In the genomic region with DNA sequence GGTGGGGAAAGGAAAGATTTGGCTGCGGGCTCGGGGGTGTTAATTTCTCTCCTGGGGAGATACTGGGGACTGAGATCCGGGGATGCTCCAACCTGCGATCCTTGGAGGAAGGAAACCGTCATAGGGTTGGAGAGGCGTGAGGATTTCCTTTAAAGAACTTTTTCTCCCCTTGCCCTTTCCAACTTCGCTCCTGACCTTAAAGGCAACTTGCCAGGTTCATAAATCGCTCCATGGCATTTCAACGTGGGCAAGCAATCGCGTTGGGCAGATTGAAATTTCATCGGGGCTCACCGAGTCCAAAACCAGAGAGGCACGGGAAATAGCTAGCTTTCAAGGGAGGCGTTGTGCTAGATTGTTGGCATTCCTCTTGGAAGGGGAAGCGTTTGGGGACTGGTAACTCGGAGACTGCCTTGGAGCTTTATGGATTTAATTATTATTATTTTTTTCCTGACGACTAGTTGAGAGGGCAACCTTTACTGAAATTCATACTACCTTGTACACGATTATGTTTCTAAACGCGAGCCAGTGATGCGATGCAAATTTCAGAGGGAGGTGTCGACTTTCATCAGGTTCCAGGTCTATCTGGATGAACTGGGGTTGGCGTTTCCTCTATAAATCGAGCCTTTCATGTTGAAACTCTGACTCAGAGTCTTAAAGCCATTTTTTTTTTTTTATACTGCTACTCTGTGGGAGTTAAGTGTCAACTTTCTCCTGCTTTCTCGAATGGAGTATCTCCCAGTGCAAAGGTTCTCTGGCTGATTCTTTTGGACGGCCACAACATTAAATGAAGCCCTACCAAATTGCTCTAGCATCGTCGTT, we compare ENCODE assay signal across 8 mouse cellular contexts. TPM values are rescaled to one million over a fixed set of nuclear protein-coding genes. Genes with fewer than 3 reads are reported as not detected.
DNase-seq lines count a peak whose midpoint lies in the region; ATAC-seq and TF ChIP-seq lines count a peak whose summit lies in the region.

No protein-coding gene starts in this region.

- no peaks in the 10 kb centered on the region for H3K27me3 ChIP-seq in heart, embryonic 12.5 days (replicated peaks)
- H3K27me3 ChIP-seq in MEL (ENCODE audit: control insufficient read depth in 1 of 2, insufficient read depth in 2 of 2, low read length in 2 of 2) = no peaks in the 10 kb centered on the region
- no peaks in the 10 kb centered on the region for H3K27me3 ChIP-seq in embryonic facial prominence, embryonic 15.5 days
- H3K27me3 ChIP-seq in intestine, embryonic 15.5 days (replicated peaks) = no peaks in the 10 kb centered on the region

- no peaks in the 10 kb centered on the region for H3K36me3 ChIP-seq in heart, embryonic 12.5 days
- peaks cover 2 to 36% of the 10 kb centered on the region in 2 experiments; a peak in 3 of 4 replicates for H3K36me3 ChIP-seq in MEL (ENCODE audit: control insufficient read depth in 1 of 2, insufficient read depth in 2 of 2, low read length in 2 of 2)
- no peaks in the 10 kb centered on the region for H3K36me3 ChIP-seq in embryonic facial prominence, embryonic 15.5 days
- H3K36me3 ChIP-seq in intestine, embryonic 15.5 days = no peaks in the 10 kb centered on the region

- WGBS in heart, embryonic 12.5 days = 2% methylated on average over 29 of the region's 29 CpGs
- WGBS in embryonic facial prominence, embryonic 15.5 days = under 1% methylated on average over 29 of the region's 29 CpGs
- WGBS in intestine, embryonic 15.5 days = under 1% methylated on average over 29 of the region's 29 CpGs

- peak overlapping the region; percentile 85 for H3K4me2 ChIP-seq in heart, embryonic 12.5 days
- H3K4me2 ChIP-seq in embryonic facial prominence, embryonic 15.5 days (replicated peaks) = peak overlapping the region; percentile 81
- H3K4me2 ChIP-seq in intestine, embryonic 15.5 days (replicated peaks) = peak overlapping the region; percentile 90

- no peak for TF ChIP-seq POLR2A in MEL (IDR thresholded peaks at IDR 0.05; ENCODE audit: control insufficient read depth in 1 of 2, insufficient read depth in 1 of 2, low read depth in 1 of 2, low read length in 2 of 2, poor library complexity in 1 of 2)

- H3K9ac ChIP-seq in heart, embryonic 12.5 days = peak overlapping the region; percentile 95
- H3K9ac ChIP-seq in MEL (ENCODE audit: control insufficient read depth, low read depth, low read length, poor library complexity, severe bottlenecking) = peak overlapping the region; percentile 92
- H3K9ac ChIP-seq in embryonic facial prominence, embryonic 15.5 days = peak overlapping the region; percentile 79
- H3K9ac ChIP-seq in intestine, embryonic 15.5 days = peak overlapping the region; percentile 93

- no peaks in the 10 kb centered on the region for H3K9me3 ChIP-seq in heart, embryonic 12.5 days (replicated peaks)
- H3K9me3 ChIP-seq in MEL (replicated peaks; ENCODE audit: insufficient read depth, low read length) = no peaks in the 10 kb centered on the region
- H3K9me3 ChIP-seq in embryonic facial prominence, embryonic 15.5 days (replicated peaks) = no peaks in the 10 kb centered on the region
- H3K9me3 ChIP-seq in intestine, embryonic 15.5 days = no peaks in the 10 kb centered on the region

- ATAC-seq in heart, embryonic 12.5 days (ENCODE audit: insufficient number of reproducible peaks, low FRiP score) = no peak
- ATAC-seq in embryonic facial prominence, embryonic 15.5 days (ENCODE audit: insufficient number of reproducible peaks, low FRiP score, low TSS enrichment, low read depth) = no peak
- no peak for ATAC-seq in intestine, embryonic 15.5 days
- ATAC-seq in frontal cortex, adult (ENCODE audit: low TSS enrichment) = no peak
- no peak for ATAC-seq in megakaryocyte-erythroid progenitor cell, adult 5-6 weeks (replicated peaks; ENCODE audit: low FRiP score, low TSS enrichment, poor library complexity, severe bottlenecking)

- H3K4me1 ChIP-seq in heart, embryonic 12.5 days (replicated peaks) = peaks cover 47% of the 10 kb centered on the region
- peaks cover 18 to 40% of the 10 kb centered on the region in 2 experiments for H3K4me1 ChIP-seq in MEL (ENCODE audit: control insufficient read depth in 1 of 2, insufficient read depth in 2 of 2, low read length in 2 of 2)
- H3K4me1 ChIP-seq in embryonic facial prominence, embryonic 15.5 days = peaks cover 21% of the 10 kb centered on the region
- peaks cover 19% of the 10 kb centered on the region for H3K4me1 ChIP-seq in intestine, embryonic 15.5 days (replicated peaks)

- DNase-seq in heart, postnatal 4 days = no peak
- DNase-seq in MEL (ENCODE audit: low read depth, low spot score) = peak; percentile 70
- DNase-seq in lung, postnatal 14 days = peak; percentile 28

- H3K79me2 ChIP-seq in MEL (ENCODE audit: control insufficient read depth, insufficient read depth, low read length, poor library complexity) = peaks cover 35% of the 10 kb centered on the region

- no peak for TF ChIP-seq RAD21 in MEL (IDR thresholded peaks at IDR 0.05; ENCODE audit: low read depth, low read length)

- TF ChIP-seq CTCF in MEL (IDR thresholded peaks at IDR 0.05 in 2 of 3, conservative IDR thresholded peaks at IDR 0.05 in 1 of 3; ENCODE audit: control insufficient read depth in 1 of 3, insufficient read depth in 1 of 3, low read depth in 2 of 3, low read length in 3 of 3, poor library complexity in 1 of 3, severe bottlenecking in 1 of 3) = no peak

- 0 out of 4 replicates have a peak, but pooled peaks of 1 of the 2 experiments have one; percentile 12 for TF ChIP-seq EP300 in MEL (IDR thresholded peaks at IDR 0.05; ENCODE audit: low read depth in 1 of 2, low read length in 2 of 2)

- peak overlapping the region; percentile 95 for H3K4me3 ChIP-seq in heart, embryonic 12.5 days
- H3K4me3 ChIP-seq in MEL (ENCODE audit: control insufficient read depth in 1 of 2, insufficient read depth in 1 of 2, low read depth in 2 of 2, low read length in 2 of 2) = peak overlapping the region; percentile 74 to 95
- H3K4me3 ChIP-seq in embryonic facial prominence, embryonic 15.5 days (replicated peaks) = peak overlapping the region; percentile 80
- H3K4me3 ChIP-seq in intestine, embryonic 15.5 days (replicated peaks) = peak overlapping the region; percentile 93

- H3K27ac ChIP-seq in heart, embryonic 12.5 days (ENCODE audit: poor library complexity, severe bottlenecking) = peak overlapping the region; percentile 95
- peak overlapping the region; percentile 70 for H3K27ac ChIP-seq in MEL (ENCODE audit: control insufficient read depth, low read depth, low read length)
- peak overlapping the region; percentile 93 for H3K27ac ChIP-seq in embryonic facial prominence, embryonic 15.5 days (replicated peaks)
- H3K27ac ChIP-seq in intestine, embryonic 15.5 days = peak overlapping the region; percentile 95

TF ChIP-seq in MEL, 35 proteins besides CTCF, POLR2A, EP300 and RAD21:
- TF ChIP-seq ZNF384 (IDR thresholded peaks at IDR 0.05; ENCODE audit: low read depth, low read length) = peak; percentile 47; the same call in 1 of the 2 replicates
- TF ChIP-seq CHD1 (IDR thresholded peaks at IDR 0.05; ENCODE audit: low read depth, low read length) = 0 out of 2 replicates have a peak, but pooled peaks have one; percentile 34
- TF ChIP-seq KAT2A (conservative IDR thresholded peaks at IDR 0.05; ENCODE audit: low read depth, low read length) = no peak
- TF ChIP-seq TBP (IDR thresholded peaks at IDR 0.05; ENCODE audit: low read depth, low read length) = peak; percentile 63; the same call in 1 of the 2 replicates
- no peak; the same call in 1 of the 2 replicates for TF ChIP-seq MXI1 (IDR thresholded peaks at IDR 0.05; ENCODE audit: low read depth, low read length)

RNA-seq across cellular contexts. Expression of gene Sipa1l1, which starts 1.6 kb away (rescaled TPM):
- polyA plus RNA-seq in heart, embryonic 12.5 days (2016; fragmentation: Nextera tagmentation; extraction: Ambion mirVana) = 35.5 and 43.0 TPM in 2 replicates
- 10 to 100 TPM; 28.4 to 29.0 TPM for total RNA-seq in heart, postnatal 4 days (2021)
- 18.1 and 30.1 TPM in 2 replicates for total RNA-seq in MEL (2012; rRNA removed)
- polyA plus RNA-seq in MEL (2012; ENCODE audit: insufficient read depth in 1 of 2, insufficient read length in 2 of 2, low read depth in 1 of 2, low replicate concordance in 2 of 2, missing spikeins in 1 of 2) = 10 to 100 TPM; 19.3 to 42.7 TPM
- 26.7 and 29.8 TPM in 2 replicates for polyA plus RNA-seq in embryonic facial prominence, embryonic 15.5 days (2015; fragmentation: Nextera tagmentation; extraction: Ambion mirVana)
- 23.8 and 24.7 TPM in 2 replicates for polyA plus RNA-seq in intestine, embryonic 15.5 days (2015; fragmentation: Nextera tagmentation; extraction: Ambion mirVana)
- 47.1 and 51.3 TPM in 2 replicates for total RNA-seq in megakaryocyte-erythroid progenitor cell, adult 5-6 weeks (2014; fragmentation: Nextera tagmentation)
- 26.9 and 49.6 TPM in 2 replicates for total RNA-seq in megakaryocyte-erythroid progenitor cell, adult 5-6 weeks (2017)
